Mouse (Mus musculus) MEL (cell line): Measurements from ENCODE around the gene Zfp420. TPM values are rescaled to one million over a fixed set of nuclear protein-coding genes. Genes with fewer than 3 reads are reported as not detected.
"Not testable (repeated sequence)": the region's sequence is repeated elsewhere in the genome, so short reads cannot be mapped to it uniquely, and the experiment has no call there.

ENCODE experiments used
- DNase-seq: peaks from one replicate; pipeline ENCODE4 v3.0.0; 2011; ENCODE audit warnings: low read depth, low spot score
- H3K27ac ChIP-seq: 2 replicates; pipeline ENCODE4 v1.5.1; 2012; ENCODE audit warnings: low read depth, mild to moderate bottlenecking, control low read depth, low read length, moderate library complexity; ENCODE audit not compliant: control insufficient read depth
- H3K27me3 ChIP-seq, 2 experiments: fragments of 150-350 bp in 1 of 2; sonication (generic) in 1 of 2; 2 replicates each; pipeline ENCODE4 v1.6.1; 2012; ENCODE audit warnings: low read length in 2 of 2, mild to moderate bottlenecking in 2 of 2, improper control_type of control experiment in 1 of 2, moderate library complexity in 1 of 2; ENCODE audit not compliant: insufficient read depth in 2 of 2, control insufficient read depth in 1 of 2
- H3K36me3 ChIP-seq, 2 experiments: 2 replicates each; pipeline ENCODE4 v1.6.1; 2012 to 2014; ENCODE audit warnings: low read length in 2 of 2, improper control_type of control experiment in 1 of 2, inconsistent platforms in 1 of 2, mild to moderate bottlenecking in 1 of 2; ENCODE audit not compliant: insufficient read depth in 2 of 2, control insufficient read depth in 1 of 2
- H3K4me1 ChIP-seq, 2 experiments: fragments of 150-350 bp in 1 of 2; sonication (generic) in 1 of 2; 2 replicates each; pipeline ENCODE4 v1.6.1; 2012; ENCODE audit warnings: low read length in 2 of 2, improper control_type of control experiment in 1 of 2, mild to moderate bottlenecking in 1 of 2; ENCODE audit not compliant: insufficient read depth in 2 of 2, control insufficient read depth in 1 of 2
- H3K4me3 ChIP-seq, 2 experiments: fragments of 150-350 bp in 1 of 2; sonication (generic) in 1 of 2; 2 replicates each; pipeline ENCODE4 v1.5.1; 2012; ENCODE audit warnings: low read depth in 2 of 2, low read length in 2 of 2, mild to moderate bottlenecking in 2 of 2, moderate library complexity in 2 of 2, control low read depth in 1 of 2, improper control_type of control experiment in 1 of 2; ENCODE audit not compliant: control insufficient read depth in 1 of 2, insufficient read depth in 1 of 2
- H3K79me2 ChIP-seq: 2 replicates; pipeline ENCODE4 v1.6.1; 2012; ENCODE audit warnings: mild to moderate bottlenecking, low read length, moderate library complexity; ENCODE audit not compliant: control insufficient read depth, poor library complexity, insufficient read depth
- H3K9ac ChIP-seq: 2 replicates; pipeline ENCODE4 v1.6.1; 2012; ENCODE audit warnings: low read depth, mild to moderate bottlenecking, control low read depth, low read length, moderate library complexity; ENCODE audit not compliant: control insufficient read depth, poor library complexity, severe bottlenecking
- H3K9me3 ChIP-seq: fragments of 150-350 bp; sonication (generic); replicated peaks from 2 replicates; pipeline ENCODE4 v1.6.1; 2012; ENCODE audit warnings: mild to moderate bottlenecking, low read length, improper control_type of control experiment, moderate library complexity; ENCODE audit not compliant: insufficient read depth
- CHD1 ChIP-seq: IDR thresholded peaks from 2 replicates; pipeline ENCODE4 v1.6.1; 2012; ENCODE audit warnings: low read depth, mild to moderate bottlenecking, inconsistent platforms, low read length, improper control_type of control experiment
- CTCF ChIP-seq, 3 experiments: IDR thresholded peaks in 2 of 3; conservative IDR thresholded peaks in 1 of 3; 2 replicates each; pipeline ENCODE4 v1.5.1; 2011 to 2012; ENCODE audit warnings: low read length in 3 of 3, low read depth in 2 of 3, mild to moderate bottlenecking in 2 of 3, improper control_type of control experiment in 1 of 3, inconsistent platforms in 1 of 3, mixed read lengths in 1 of 3, moderate library complexity in 1 of 3; ENCODE audit not compliant: control insufficient read depth in 1 of 3, insufficient read depth in 1 of 3, poor library complexity in 1 of 3, severe bottlenecking in 1 of 3
- E2F4 ChIP-seq: IDR thresholded peaks from 2 replicates; pipeline ENCODE4 v1.6.1; 2011; ENCODE audit warnings: low read depth, low read length, improper control_type of control experiment, borderline replicate concordance
- ELF1 ChIP-seq: IDR thresholded peaks from 2 replicates; pipeline ENCODE4 v1.6.1; 2014; ENCODE audit warnings: low read depth, mild to moderate bottlenecking, inconsistent platforms, low read length, improper control_type of control experiment, moderate library complexity
- EP300 ChIP-seq, 2 experiments: IDR thresholded peaks; 2 replicates each; pipeline ENCODE4 v1.6.1; 2011; ENCODE audit warnings: improper control_type of control experiment in 2 of 2, low read length in 2 of 2, low read depth in 1 of 2, mild to moderate bottlenecking in 1 of 2
- ETS1 ChIP-seq: IDR thresholded peaks from 2 replicates; pipeline ENCODE4 v1.6.1; 2012; ENCODE audit warnings: low read depth, mild to moderate bottlenecking, inconsistent platforms, low read length, improper control_type of control experiment, moderate library complexity
- GABPA ChIP-seq: IDR thresholded peaks from 2 replicates; pipeline ENCODE4 v1.6.1; 2012; ENCODE audit warnings: low read depth, mild to moderate bottlenecking, inconsistent platforms, low read length, improper control_type of control experiment, moderate library complexity
- GATA1 ChIP-seq: IDR thresholded peaks from 2 replicates; pipeline ENCODE4 v1.6.1; 2011; ENCODE audit warnings: low read depth, low read length, improper control_type of control experiment
- HCFC1 ChIP-seq: IDR thresholded peaks from 2 replicates; pipeline ENCODE4 v1.6.1; 2012; ENCODE audit warnings: low read depth, mild to moderate bottlenecking, inconsistent platforms, low read length, improper control_type of control experiment, moderate library complexity
- JUND ChIP-seq: IDR thresholded peaks from 2 replicates; pipeline ENCODE4 v1.6.1; 2011; ENCODE audit warnings: low read depth, mild to moderate bottlenecking, improper control_type of control experiment, low read length
- MAX ChIP-seq: IDR thresholded peaks from 2 replicates; pipeline ENCODE4 v1.6.1; 2011; ENCODE audit warnings: low read length, improper control_type of control experiment
- MXI1 ChIP-seq: IDR thresholded peaks from 2 replicates; pipeline ENCODE4 v1.6.1; 2011; ENCODE audit warnings: mild to moderate bottlenecking, low read depth, low read length, improper control_type of control experiment
- MYB ChIP-seq: IDR thresholded peaks from 2 replicates; pipeline ENCODE4 v1.6.1; 2011; ENCODE audit warnings: mild to moderate bottlenecking, low read depth, low read length, improper control_type of control experiment
- MYC ChIP-seq: IDR thresholded peaks from 2 replicates; pipeline ENCODE4 v1.6.1; 2011; ENCODE audit warnings: low read depth, mild to moderate bottlenecking, low read length, improper control_type of control experiment, moderate library complexity
- NRF1 ChIP-seq: IDR thresholded peaks from 2 replicates; pipeline ENCODE4 v1.6.1; 2014; ENCODE audit warnings: low read depth, mild to moderate bottlenecking, inconsistent platforms, low read length, improper control_type of control experiment, moderate library complexity; ENCODE audit not compliant: poor library complexity, insufficient read depth, severe bottlenecking
- POLR2AphosphoS2 ChIP-seq: IDR thresholded peaks from 2 replicates; pipeline ENCODE4 v1.6.1; 2011; ENCODE audit warnings: low read length, improper control_type of control experiment
- POLR2AphosphoS5 ChIP-seq: IDR thresholded peaks from 2 replicates; pipeline ENCODE4 v1.6.1; 2012; ENCODE audit warnings: low read depth, borderline replicate concordance, mild to moderate bottlenecking, inconsistent platforms, low read length, moderate library complexity, mixed read lengths
- RAD21 ChIP-seq: IDR thresholded peaks from 2 replicates; pipeline ENCODE4 v1.6.1; 2011; ENCODE audit warnings: mild to moderate bottlenecking, low read depth, low read length, improper control_type of control experiment
- RCOR1 ChIP-seq: IDR thresholded peaks from 2 replicates; pipeline ENCODE4 v1.6.1; 2012; ENCODE audit warnings: low read depth, mild to moderate bottlenecking, inconsistent platforms, low read length, improper control_type of control experiment
- SIN3A ChIP-seq: IDR thresholded peaks from 2 replicates; pipeline ENCODE4 v1.6.1; 2012; ENCODE audit warnings: low read length, improper control_type of control experiment, inconsistent platforms
- SMC3 ChIP-seq: IDR thresholded peaks from 2 replicates; pipeline ENCODE4 v1.6.1; 2011; ENCODE audit warnings: low read depth, low read length, improper control_type of control experiment
- TAL1 ChIP-seq: IDR thresholded peaks from 2 replicates; pipeline ENCODE4 v1.6.1; 2012; ENCODE audit warnings: mild to moderate bottlenecking, inconsistent platforms, low read length, moderate library complexity, mixed read lengths
- TCF12 ChIP-seq: IDR thresholded peaks from 2 replicates; pipeline ENCODE4 v1.6.1; 2014; ENCODE audit warnings: low read depth, mild to moderate bottlenecking, inconsistent platforms, low read length, improper control_type of control experiment, moderate library complexity
- USF1 ChIP-seq: IDR thresholded peaks from 2 replicates; pipeline ENCODE4 v1.6.1; 2014; ENCODE audit warnings: low read depth, mild to moderate bottlenecking, inconsistent platforms, low read length, improper control_type of control experiment, moderate library complexity
- ZKSCAN1 ChIP-seq: IDR thresholded peaks from 2 replicates; pipeline ENCODE4 v1.6.1; 2012; ENCODE audit warnings: low read depth, mild to moderate bottlenecking, inconsistent platforms, low read length, improper control_type of control experiment, moderate library complexity
- ZNF384 ChIP-seq: IDR thresholded peaks from 2 replicates; pipeline ENCODE4 v1.6.1; 2012; ENCODE audit warnings: low read depth, mild to moderate bottlenecking, inconsistent platforms, low read length, improper control_type of control experiment
- polyA plus RNA-seq, 2 experiments: library from polyadenylated mRNA; stranded (reverse) in 1 of 2; unstranded in 1 of 2; fragments of >175 nt in 1 of 2; fragments of >200 nt in 1 of 2; gene quantifications; 2 replicates each; pipeline versions ENCODE4 v1.2.1 to v1.2.4; 2012; ENCODE audit warnings: low replicate concordance in 2 of 2, low read depth in 1 of 2; ENCODE audit not compliant: insufficient read length in 2 of 2, insufficient read depth in 1 of 2, missing spikeins in 1 of 2
- total RNA-seq: library from RNA; depleted of rRNA; stranded (reverse); fragments of 300-350 nt; gene quantifications from 2 replicates; pipeline ENCODE4 v1.2.3, GENCODE M21; 2012

The Zfp420 gene
- total and polyA plus RNA-seq, 3 experiments, result 3.2 to 4.2 TPM; not detected in 1

GRCm38 (mm10) chr7:29874256-29874655, 14.5 kb downstream of the Zfp420 start:
- Histone ChIP-seq H3K4me3 (no peak overlapping the region), H3K36me3 (peaks cover 0 to 9% of the 10 kb centered on the region in 2 experiments; a peak in 2 of 4 replicates), H3K27ac (no peak overlapping the region), H3K79me2 (no peaks in the 10 kb centered on the region), H3K27me3 (no peaks in the 10 kb centered on the region), H3K9ac (no peak overlapping the region), H3K9me3 (0 out of 2 replicates have a peak, but pooled peaks cover 2% of the 10 kb centered on the region), H3K4me1 (no peaks in the 10 kb centered on the region)
- TF ChIP-seq CHD1 (no peak), TAL1 (no peak), RAD21 (no peak), GATA1 (no peak), MYB (no peak), TCF12 (no peak), RCOR1 (no peak), ETS1 (no peak), JUND (no peak), MYC (no peak)
- DNase-seq, result no peak

DNA sequence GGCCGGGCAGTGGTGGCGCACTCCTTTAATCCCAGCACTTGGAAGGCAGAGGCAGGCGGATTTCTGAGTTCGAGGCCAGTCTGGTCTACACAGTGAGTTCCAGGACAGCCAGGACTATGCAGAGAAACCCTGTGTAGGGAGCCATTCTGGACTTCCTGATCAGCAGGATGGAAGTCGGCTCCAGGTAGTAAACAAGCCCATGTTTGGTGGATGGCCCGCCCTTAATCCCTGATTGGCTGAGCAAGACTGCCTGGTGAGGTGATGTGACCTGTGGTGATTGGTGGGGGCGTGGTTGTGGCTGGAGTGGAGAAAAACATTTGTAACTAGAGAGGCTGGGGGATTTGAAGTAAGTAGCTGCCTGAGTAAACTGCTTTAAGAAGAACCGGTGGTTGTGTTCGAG, 17.8 kb downstream of the Zfp420 start:
- not testable (repeated sequence) for DNase-seq, H3K36me3 ChIP-seq, H3K4me3 ChIP-seq, H3K79me2 ChIP-seq, H3K27ac ChIP-seq, H3K9me3 ChIP-seq, H3K9ac ChIP-seq, H3K4me1 ChIP-seq, H3K27me3 ChIP-seq

GRCm38 (mm10) chr7:29880056-29880455, 20.3 kb downstream of the Zfp420 start:
- Histone ChIP-seq H3K4me3 (no peak overlapping the region), H3K27ac (no peak overlapping the region), H3K9ac (no peak overlapping the region), H3K27me3 (no peaks in the 10 kb centered on the region), H3K79me2 (no peaks in the 10 kb centered on the region), H3K9me3 (no peaks in the 10 kb centered on the region), H3K4me1 (no peaks in the 10 kb centered on the region), H3K36me3 (peaks cover 0 to 5% of the 10 kb centered on the region in 2 experiments; a peak in 2 of 4 replicates)
- no peak for DNase-seq
- TF ChIP-seq NRF1 (no peak), SMC3 (no peak), POLR2AphosphoS5 (no peak), ELF1 (no peak), EP300 (IDR thresholded peaks at IDR 0.05; ENCODE audit: low read depth in 1 of 2, low read length in 2 of 2) (no peak), JUND (no peak), SIN3A (no peak), MAX (no peak), POLR2AphosphoS2 (no peak), ZKSCAN1 (no peak), HCFC1 (no peak), CTCF (IDR thresholded peaks at IDR 0.05 in 2 of 3, conservative IDR thresholded peaks at IDR 0.05 in 1 of 3; ENCODE audit: control insufficient read depth in 1 of 3, insufficient read depth in 1 of 3, low read depth in 2 of 3, low read length in 3 of 3, poor library complexity in 1 of 3, severe bottlenecking in 1 of 3) (no peak), MXI1 (no peak), USF1 (no peak), GABPA (no peak), ZNF384 (no peak), E2F4 (no peak), TCF12 (no peak)
